Mouse (Mus musculus): ENCODE measurements around the gene Chd2.

Gene Chd2

GRCm38 (mm10) chr7:73441802-73442201 is 99.8 kb downstream of the Chd2 start:
- DNase-seq (ENCODE audit: low spot score) = no peak

GRCm38 (mm10) chr7:73435685-73436084 is 105.9 kb downstream of the Chd2 start:
- DNase-seq (ENCODE audit: low spot score) = no peak

GRCm38 (mm10) chr7:73434336-73434677 is 107.3 kb downstream of the Chd2 start:
- no peak for DNase-seq (ENCODE audit: low spot score)

GRCm38 (mm10) chr7:73433637-73434335 is 107.8 kb downstream of the Chd2 start:
- no peak for DNase-seq (ENCODE audit: low spot score)

GRCm38 (mm10) chr7:73428525-73428924 is 113.1 kb downstream of the Chd2 start:
- DNase-seq (ENCODE audit: low spot score) = no peak

- no peak for DNase-seq (ENCODE audit: low spot score)
Measured at GRCm38 (mm10) chr7:73427794-73428193, 113.8 kb downstream of the Chd2 start.

GRCm38 (mm10) chr7:73426752-73427386 is 114.8 kb downstream of the Chd2 start:
- no peak for DNase-seq (ENCODE audit: low spot score)

GRCm38 (mm10) chr7:73426235-73426634 is 115.4 kb downstream of the Chd2 start:
- peak; percentile 43 for DNase-seq (ENCODE audit: low spot score)

GRCm38 (mm10) chr7:73425451-73425850 is 116.2 kb downstream of the Chd2 start:
- no peak for DNase-seq (ENCODE audit: low spot score)

- DNase-seq (ENCODE audit: low spot score) = no peak
Measured at GRCm38 (mm10) chr7:73424705-73425104, 116.9 kb downstream of the Chd2 start.

- DNase-seq (ENCODE audit: low spot score) = no peak
Measured at GRCm38 (mm10) chr7:73424243-73424642, 117.4 kb downstream of the Chd2 start.

GRCm38 (mm10) chr7:73423236-73423635 is 118.4 kb downstream of the Chd2 start:
- no peak for DNase-seq (ENCODE audit: low spot score)

GRCm38 (mm10) chr7:73422223-73423113 is 119.2 kb downstream of the Chd2 start:
- peak; percentile 73 for DNase-seq (ENCODE audit: low spot score)

- DNase-seq (ENCODE audit: low spot score) = no peak
Measured at GRCm38 (mm10) chr7:73421278-73422015, 120.2 kb downstream of the Chd2 start.

GRCm38 (mm10) chr7:73420827-73421226 is 120.8 kb downstream of the Chd2 start:
- no peak for DNase-seq (ENCODE audit: low spot score)

- DNase-seq (ENCODE audit: low spot score) = no peak
Measured at GRCm38 (mm10) chr7:73419375-73419774, 122.3 kb downstream of the Chd2 start.

- no peak for DNase-seq (ENCODE audit: low spot score)
Measured at GRCm38 (mm10) chr7:73414192-73414591, 127.4 kb downstream of the Chd2 start.

- no peak for DNase-seq (ENCODE audit: low spot score)
Measured at GRCm38 (mm10) chr7:73412419-73412818, 129.2 kb downstream of the Chd2 start.

GRCm38 (mm10) chr7:73411986-73412385 is 129.6 kb downstream of the Chd2 start:
- DNase-seq (ENCODE audit: low spot score) = no peak

GRCm38 (mm10) chr7:73411523-73411922 is 130.1 kb downstream of the Chd2 start:
- no peak for DNase-seq (ENCODE audit: low spot score)

- no peak for DNase-seq (ENCODE audit: low spot score)
Measured at GRCm38 (mm10) chr7:73405550-73405949, 136.1 kb downstream of the Chd2 start.

- no peak for DNase-seq (ENCODE audit: low spot score)
Measured at GRCm38 (mm10) chr7:73403538-73403937, 138.1 kb downstream of the Chd2 start.

All from lung, postnatal 25 days (tissue).